Mouse (Mus musculus): ENCODE measurements around the gene Rad51d.
"Not testable (repeated sequence)": the region's sequence is repeated elsewhere in the genome, so short reads cannot be mapped to it uniquely, and the experiment has no call there.

Rad51d gene

GRCm38 (mm10) chr11:82854111-82854510 lies 36.3 kb downstream of the Rad51d start:
- no peak for DNase-seq

GRCm38 (mm10) chr11:82852958-82853357 lies 37.5 kb downstream of the Rad51d start:
- no peak for DNase-seq

- DNase-seq: no peak
Measured at GRCm38 (mm10) chr11:82852540-82852939, 37.9 kb downstream of the Rad51d start.

GRCm38 (mm10) chr11:82852115-82852514 lies 38.3 kb downstream of the Rad51d start:
- no peak for DNase-seq

- no peak for DNase-seq
Measured at GRCm38 (mm10) chr11:82850259-82850658, 40.2 kb downstream of the Rad51d start.

GRCm38 (mm10) chr11:82847571-82848000 lies 42.8 kb downstream of the Rad51d start:
- no peak for DNase-seq

- no peak for DNase-seq
Measured at GRCm38 (mm10) chr11:82846938-82847337, 43.5 kb downstream of the Rad51d start.

GRCm38 (mm10) chr11:82846079-82846436 lies 44.4 kb downstream of the Rad51d start:
- DNase-seq: no peak

- DNase-seq: no peak
Measured at GRCm38 (mm10) chr11:82845415-82846078, 44.9 kb downstream of the Rad51d start.

GRCm38 (mm10) chr11:82844771-82845414 lies 45.5 kb downstream of the Rad51d start:
- no peak for DNase-seq

- no peak for DNase-seq
Measured at GRCm38 (mm10) chr11:82838511-82838910, 51.9 kb downstream of the Rad51d start.

- DNase-seq: no peak
Measured at GRCm38 (mm10) chr11:82837848-82838247, 52.6 kb downstream of the Rad51d start.

- no peak for DNase-seq
Measured at GRCm38 (mm10) chr11:82837192-82837591, 53.2 kb downstream of the Rad51d start.

- DNase-seq: no peak
Measured at GRCm38 (mm10) chr11:82835616-82836432, 54.6 kb downstream of the Rad51d start.

GRCm38 (mm10) chr11:82834359-82834758 lies 56.1 kb downstream of the Rad51d start:
- not testable (repeated sequence) for DNase-seq

- no peak for DNase-seq
Measured at GRCm38 (mm10) chr11:82833929-82834328, 56.5 kb downstream of the Rad51d start.

- not testable (repeated sequence) for DNase-seq
Measured at GRCm38 (mm10) chr11:82832402-82832801, 58.0 kb downstream of the Rad51d start.

- no peak for DNase-seq
Measured at GRCm38 (mm10) chr11:82831008-82831893, 59.2 kb downstream of the Rad51d start.

- DNase-seq: no peak
Measured at GRCm38 (mm10) chr11:82826818-82827217, 63.6 kb downstream of the Rad51d start.

Measured in kidney, adult 18-20 months (tissue).